Mouse (Mus musculus) stomach, embryonic 14.5 days (tissue): ENCODE measurements around the gene Rabep1. TPM values are rescaled to one million over a fixed set of nuclear protein-coding genes. Genes with fewer than 3 reads are reported as not detected.

Source experiments
- ATAC-seq: fragments of 200-750 bp; cut with Nextera tagmentation; 2 replicates; pipeline ENCODE4 v1.8.0; 2017; ENCODE audit warnings: low read depth, moderate TSS enrichment; ENCODE audit not compliant: insufficient number of reproducible peaks, insufficient read depth, low FRiP score
- H3K27ac ChIP-seq: fragments of 300-500 bp; sonication (generic); 2 replicates; pipeline ENCODE4 v1.5.1; 2014; ENCODE audit warnings: mild to moderate bottlenecking, low read length, moderate library complexity, mixed read lengths
- H3K27me3 ChIP-seq: fragments of 300-500 bp; sonication (generic); 2 replicates; pipeline ENCODE4 v1.6.1; 2014; ENCODE audit warnings: low read length, control low read depth, mixed read lengths; ENCODE audit not compliant: control insufficient read depth, insufficient read depth
- H3K36me3 ChIP-seq: fragments of 300-500 bp; sonication (generic); 2 replicates; pipeline ENCODE4 v1.6.1; 2014; ENCODE audit warnings: mild to moderate bottlenecking, control low read depth, low read length, moderate library complexity, mixed read lengths; ENCODE audit not compliant: control insufficient read depth, insufficient read depth
- H3K4me1 ChIP-seq: fragments of 300-500 bp; sonication (generic); 2 replicates; pipeline ENCODE4 v1.6.1; 2014; ENCODE audit warnings: low read length, control low read depth, mixed read lengths; ENCODE audit not compliant: control insufficient read depth, insufficient read depth
- H3K4me2 ChIP-seq: fragments of 300-500 bp; sonication (generic); replicated peaks from 2 replicates; pipeline ENCODE4 v1.6.1; 2014; ENCODE audit warnings: low read depth, low read length, control low read depth
- H3K4me3 ChIP-seq: fragments of 300-500 bp; sonication (generic); 2 replicates; pipeline ENCODE4 v1.5.1; 2014; ENCODE audit warnings: low read depth, low read length, control low read depth
- H3K9ac ChIP-seq: fragments of 300-500 bp; sonication (generic); replicated peaks from 2 replicates; pipeline ENCODE4 v1.6.1; 2014; ENCODE audit warnings: low read depth, mild to moderate bottlenecking, control low read depth, low read length, moderate library complexity, mixed read lengths
- H3K9me3 ChIP-seq: fragments of 300-500 bp; sonication (generic); 2 replicates; pipeline ENCODE4 v1.6.1; 2016; ENCODE audit warnings: low read depth, low read length, control low read depth; ENCODE audit not compliant: control insufficient read depth
- WGBS: fragments of 180-500 bp; shearing (Covaris S2); extraction: QIAGEN DNeasy Blood & Tissue Kit; methylation state at CpG from one replicate; pipeline ENCODE4 v1.1.7; 2014; 5-methylcytosine and 5-hydroxymethylcytosine counted together
- polyA plus RNA-seq: library from polyadenylated mRNA; unstranded; fragments of >200 nt; fragmentation: Nextera tagmentation; extraction: Ambion mirVana; gene quantifications from 2 replicates; pipeline ENCODE4 v1.2.1, GENCODE M21; 2014

Gene Rabep1
- polyA plus RNA-seq: 32.5 and 33.1 TPM in 2 replicates

- no peaks in the 10 kb centered on the region for H3K27me3 ChIP-seq
- H3K9me3 ChIP-seq: no peaks in the 10 kb centered on the region
- ATAC-seq: peak; percentile 96
- H3K4me2 ChIP-seq: peak within 1 kb of the TSS; percentile 87
- H3K36me3 ChIP-seq: no peaks in the 10 kb centered on the region
- peaks cover 15% of the 10 kb centered on the region for H3K4me1 ChIP-seq
- H3K4me3 ChIP-seq: peak within 1 kb of the TSS; percentile 93
- H3K9ac ChIP-seq: peak within 1 kb of the TSS; percentile 87
- 1% methylated on average over 87 of the region's 88 CpGs for WGBS
- peak within 1 kb of the TSS; percentile 71; the same call in 1 of the 2 replicates for H3K27ac ChIP-seq
Measured at GRCm38 (mm10) chr11:70844559-70845456, at the start of gene Rabep1. Rabep1 (plus strand) TSS chr11:70844778.

- Histone ChIP-seq H3K27me3 (no peaks in the 10 kb centered on the region), H3K9ac (no peak overlapping the region), H3K27ac (no peak overlapping the region), H3K36me3 (no peaks in the 10 kb centered on the region), H3K9me3 (no peaks in the 10 kb centered on the region), H3K4me1 (no peaks in the 10 kb centered on the region), H3K4me3 (no peak overlapping the region), H3K4me2 (no peak overlapping the region)
- ATAC-seq: no peak
- 92% methylated on average over 2 of the region's 2 CpGs for WGBS
Measured at GRCm38 (mm10) chr11:70802208-70802864, 42.2 kb upstream of the Rabep1 start.

- Histone ChIP-seq H3K27ac (no peak overlapping the region), H3K9ac (no peak overlapping the region), H3K4me2 (no peak overlapping the region), H3K4me3 (no peak overlapping the region), H3K36me3 (no peaks in the 10 kb centered on the region), H3K4me1 (no peaks in the 10 kb centered on the region), H3K9me3 (no peaks in the 10 kb centered on the region), H3K27me3 (no peaks in the 10 kb centered on the region)
- ATAC-seq: no peak
- WGBS: 74% methylated on average over 2 of the region's 2 CpGs
Measured at GRCm38 (mm10) chr11:70802865-70803261, 41.7 kb upstream of the Rabep1 start.

- H3K9me3 ChIP-seq: no peaks in the 10 kb centered on the region
- no peak overlapping the region for H3K27ac ChIP-seq
- ATAC-seq: no peak
- H3K9ac ChIP-seq: no peak overlapping the region
- WGBS: 68% methylated on average over 6 of the region's 6 CpGs
- no peak overlapping the region for H3K4me2 ChIP-seq
- H3K27me3 ChIP-seq: no peaks in the 10 kb centered on the region
- H3K4me3 ChIP-seq: no peak overlapping the region
- H3K36me3 ChIP-seq: no peaks in the 10 kb centered on the region
- H3K4me1 ChIP-seq: no peaks in the 10 kb centered on the region
Measured at GRCm38 (mm10) chr11:70803711-70804200, 40.8 kb upstream of the Rabep1 start.

GRCm38 (mm10) chr11:70804395-70804794 lies 40.2 kb upstream of the Rabep1 start:
- no peaks in the 10 kb centered on the region for H3K9me3 ChIP-seq
- H3K27ac ChIP-seq: no peak overlapping the region
- no peak overlapping the region for H3K9ac ChIP-seq
- WGBS: 79% methylated on average over 3 of the region's 3 CpGs
- ATAC-seq: no peak
- H3K36me3 ChIP-seq: no peaks in the 10 kb centered on the region
- H3K4me2 ChIP-seq: no peak overlapping the region
- H3K4me3 ChIP-seq: no peak overlapping the region
- H3K4me1 ChIP-seq: no peaks in the 10 kb centered on the region
- H3K27me3 ChIP-seq: no peaks in the 10 kb centered on the region

GRCm38 (mm10) chr11:70805641-70806175 lies 38.9 kb upstream of the Rabep1 start:
- no peaks in the 10 kb centered on the region for H3K36me3 ChIP-seq
- H3K4me3 ChIP-seq: no peak overlapping the region
- 80% methylated on average over 8 of the region's 8 CpGs for whole genome bisulfite sequencing
- H3K4me1 ChIP-seq: no peaks in the 10 kb centered on the region
- H3K27ac ChIP-seq: peak overlapping the region; percentile 39; the same call in 1 of the 2 replicates
- no peaks in the 10 kb centered on the region for H3K27me3 ChIP-seq
- H3K9me3 ChIP-seq: no peaks in the 10 kb centered on the region
- no peak for ATAC-seq
- H3K4me2 ChIP-seq: no peak overlapping the region; the same call in 1 of the 2 replicates
- H3K9ac ChIP-seq: no peak overlapping the region

- Histone ChIP-seq H3K36me3 (no peaks in the 10 kb centered on the region), H3K9me3 (no peaks in the 10 kb centered on the region), H3K9ac (no peak overlapping the region), H3K27me3 (no peaks in the 10 kb centered on the region), H3K27ac (no peak overlapping the region), H3K4me3 (no peak overlapping the region), H3K4me2 (no peak overlapping the region), H3K4me1 (no peaks in the 10 kb centered on the region)
- 82% methylated on average over 4 of the region's 4 CpGs for WGBS
- ATAC-seq: no peak
Measured at GRCm38 (mm10) chr11:70806697-70807096, 37.9 kb upstream of the Rabep1 start.

- WGBS: 90% methylated on average over 4 of the region's 4 CpGs
- no peaks in the 10 kb centered on the region for H3K4me1 ChIP-seq
- ATAC-seq: no peak
- no peak overlapping the region for H3K4me3 ChIP-seq
- no peak overlapping the region for H3K27ac ChIP-seq
- no peaks in the 10 kb centered on the region for H3K27me3 ChIP-seq
- H3K4me2 ChIP-seq: no peak overlapping the region
- H3K9ac ChIP-seq: no peak overlapping the region
- no peaks in the 10 kb centered on the region for H3K9me3 ChIP-seq
- H3K36me3 ChIP-seq: no peaks in the 10 kb centered on the region
Measured at GRCm38 (mm10) chr11:70807630-70808029, 36.9 kb upstream of the Rabep1 start.
